In genomic region chr19:9898339-9899066, GRCm38 (mm10) we compare ENCODE assay signal across 8 mouse cellular contexts. TPM values are rescaled to one million over a fixed set of nuclear protein-coding genes. Genes with fewer than 3 reads are reported as not detected.
DNase-seq lines count a peak whose midpoint lies in the region; TF ChIP-seq lines count a peak whose summit lies in the region.

No protein-coding gene starts in this region.

- H3K4me3 ChIP-seq in MEL (ENCODE audit: control insufficient read depth in 1 of 2, insufficient read depth in 1 of 2, low read depth in 2 of 2, low read length in 2 of 2): peak overlapping the region; percentile 60 to 78
- H3K4me3 ChIP-seq in embryonic fibroblast, embryonic 13.5 days (ENCODE audit: insufficient read depth, low read length): peak overlapping the region; percentile 73

- peak overlapping the region; percentile 88 for H3K9ac ChIP-seq in MEL (ENCODE audit: control insufficient read depth, low read depth, low read length, poor library complexity, severe bottlenecking)

- TF ChIP-seq POLR2A in MEL (IDR thresholded peaks at IDR 0.05; ENCODE audit: control insufficient read depth in 1 of 2, insufficient read depth in 1 of 2, low read depth in 1 of 2, low read length in 2 of 2, poor library complexity in 1 of 2): no peak
- TF ChIP-seq POLR2A in embryonic fibroblast, embryonic 13.5 days (IDR thresholded peaks at IDR 0.05; ENCODE audit: low read depth, low read length): no peak

- peaks cover 0 to 24% of the 10 kb centered on the region in 2 experiments; a peak in 3 of 4 replicates for H3K4me1 ChIP-seq in MEL (ENCODE audit: control insufficient read depth in 1 of 2, insufficient read depth in 2 of 2, low read length in 2 of 2)
- H3K4me1 ChIP-seq in embryonic fibroblast, embryonic 13.5 days (ENCODE audit: control insufficient read depth, insufficient read depth, low read length): peaks cover 10% of the 10 kb centered on the region

- no peaks in the 10 kb centered on the region for H3K27me3 ChIP-seq in MEL (ENCODE audit: control insufficient read depth in 1 of 2, insufficient read depth in 2 of 2, low read length in 2 of 2)

- peak; percentile 18 for DNase-seq in cerebellum, adult 11 months
- DNase-seq in cerebellum, adult 8-10 months: no peak
- peak; percentile 71 for DNase-seq in MEL (ENCODE audit: low read depth, low spot score)
- peak; percentile 67 for DNase-seq in induced T-regulatory cell, adult 2 months (ENCODE audit: low read depth)
- DNase-seq in lung, postnatal 4 days: peak; percentile 43 to 44
- DNase-seq in yolk sac, embryonic 10.5 days (ENCODE audit: low spot score): peak; percentile 40
- no peak for DNase-seq in natural killer cell, adult 2 months (ENCODE audit: low spot score in 2 of 2)

- TF ChIP-seq EP300 in MEL (IDR thresholded peaks at IDR 0.05; ENCODE audit: low read depth in 1 of 2, low read length in 2 of 2): no peak

- H3K79me2 ChIP-seq in MEL (ENCODE audit: control insufficient read depth, insufficient read depth, low read length, poor library complexity): peaks cover 56% of the 10 kb centered on the region

- peak overlapping the region; percentile 68 for H3K27ac ChIP-seq in MEL (ENCODE audit: control insufficient read depth, low read depth, low read length)
- peak overlapping the region; percentile 14 for H3K27ac ChIP-seq in embryonic fibroblast, embryonic 13.5 days (ENCODE audit: insufficient read depth, low read length)

- H3K9me3 ChIP-seq in MEL (replicated peaks; ENCODE audit: insufficient read depth, low read length): no peaks in the 10 kb centered on the region

- TF ChIP-seq CTCF in MEL (IDR thresholded peaks at IDR 0.05 in 2 of 3, conservative IDR thresholded peaks at IDR 0.05 in 1 of 3; ENCODE audit: control insufficient read depth in 1 of 3, insufficient read depth in 1 of 3, low read depth in 2 of 3, low read length in 3 of 3, poor library complexity in 1 of 3, severe bottlenecking in 1 of 3): no peak
- TF ChIP-seq CTCF in embryonic fibroblast, embryonic 13.5 days (IDR thresholded peaks at IDR 0.05; ENCODE audit: borderline replicate concordance, insufficient read depth, low read length): no peak

- peaks cover under 1 to 25% of the 10 kb centered on the region in 2 experiments; a peak in 3 of 4 replicates for H3K36me3 ChIP-seq in MEL (ENCODE audit: control insufficient read depth in 1 of 2, insufficient read depth in 2 of 2, low read length in 2 of 2)

- TF ChIP-seq RAD21 in MEL (IDR thresholded peaks at IDR 0.05; ENCODE audit: low read depth, low read length): no peak

TF ChIP-seq in MEL, 35 proteins besides CTCF, POLR2A, EP300 and RAD21:
- TF ChIP-seq KAT2A (conservative IDR thresholded peaks at IDR 0.05; ENCODE audit: low read depth, low read length): no peak
- peak; percentile 73 for TF ChIP-seq SIN3A (IDR thresholded peaks at IDR 0.05; ENCODE audit: low read length)
- TF ChIP-seq TBP (IDR thresholded peaks at IDR 0.05; ENCODE audit: low read depth, low read length): no peak
- no peak for TF ChIP-seq SMC3 (IDR thresholded peaks at IDR 0.05; ENCODE audit: low read depth, low read length)
- no peak for TF ChIP-seq UBTF (IDR thresholded peaks at IDR 0.05; ENCODE audit: borderline replicate concordance, insufficient read depth, low read depth, low read length)
- TF ChIP-seq ELF1 (IDR thresholded peaks at IDR 0.05; ENCODE audit: low read depth, low read length): no peak
- TF ChIP-seq MAX (IDR thresholded peaks at IDR 0.05; ENCODE audit: low read length): 0 out of 2 replicates have a peak, but pooled peaks have one; percentile 26
- TF ChIP-seq HCFC1 (IDR thresholded peaks at IDR 0.05; ENCODE audit: low read depth, low read length): no peak
- TF ChIP-seq MAZ (IDR thresholded peaks at IDR 0.05; ENCODE audit: low read depth, low read length): no peak
- peak; percentile 37; the same call in 1 of the 2 replicates for TF ChIP-seq ETS1 (IDR thresholded peaks at IDR 0.05; ENCODE audit: low read depth, low read length)
- TF ChIP-seq MYB (IDR thresholded peaks at IDR 0.05; ENCODE audit: low read depth, low read length): no peak
- TF ChIP-seq MXI1 (IDR thresholded peaks at IDR 0.05; ENCODE audit: low read depth, low read length): peak; percentile 70
- TF ChIP-seq ZC3H11A (IDR thresholded peaks at IDR 0.05; ENCODE audit: low read depth, low read length): no peak
- TF ChIP-seq CHD1 (IDR thresholded peaks at IDR 0.05; ENCODE audit: low read depth, low read length): peak; percentile 57; the same call in 1 of the 2 replicates
- TF ChIP-seq MAFK (IDR thresholded peaks at IDR 0.05; ENCODE audit: borderline replicate concordance, low read depth, low read length): no peak
- TF ChIP-seq ZMIZ1 (IDR thresholded peaks at IDR 0.05; ENCODE audit: low read depth, low read length): 0 out of 2 replicates have a peak, but pooled peaks have one; percentile 35
- TF ChIP-seq USF2 (IDR thresholded peaks at IDR 0.05; ENCODE audit: borderline replicate concordance in 1 of 2, insufficient read depth in 1 of 2, low read depth in 1 of 2, low read length in 2 of 2): no peak
- no peak for TF ChIP-seq GABPA (IDR thresholded peaks at IDR 0.05; ENCODE audit: low read depth, low read length)
- no peak for TF ChIP-seq TAL1 (IDR thresholded peaks at IDR 0.05; ENCODE audit: low read length)
- no peak for TF ChIP-seq JUND (IDR thresholded peaks at IDR 0.05; ENCODE audit: low read depth, low read length)
- TF ChIP-seq ZNF384 (IDR thresholded peaks at IDR 0.05; ENCODE audit: low read depth, low read length): no peak
- TF ChIP-seq GATA1 (IDR thresholded peaks at IDR 0.05; ENCODE audit: low read depth, low read length): no peak
- TF ChIP-seq POLR2AphosphoS2 (IDR thresholded peaks at IDR 0.05; ENCODE audit: low read length): no peak
- peak; percentile 33; the same call in 1 of the 2 replicates for TF ChIP-seq MYC (IDR thresholded peaks at IDR 0.05; ENCODE audit: low read depth, low read length)
- TF ChIP-seq CHD2 (IDR thresholded peaks at IDR 0.05; ENCODE audit: low read length): no peak
- TF ChIP-seq NRF1 (IDR thresholded peaks at IDR 0.05; ENCODE audit: insufficient read depth, low read depth, low read length, poor library complexity, severe bottlenecking): no peak
- TF ChIP-seq E2F4 (IDR thresholded peaks at IDR 0.05; ENCODE audit: borderline replicate concordance, low read depth, low read length): no peak
- TF ChIP-seq NELFE (IDR thresholded peaks at IDR 0.05; ENCODE audit: low read depth, low read length): 0 out of 2 replicates have a peak, but pooled peaks have one; percentile 23
- TF ChIP-seq MEF2A (IDR thresholded peaks at IDR 0.05; ENCODE audit: extremely low read depth, insufficient replicate concordance, low read depth, low read length, poor library complexity, severe bottlenecking): no peak
- TF ChIP-seq ZKSCAN1 (IDR thresholded peaks at IDR 0.05; ENCODE audit: low read depth, low read length): no peak
- TF ChIP-seq BHLHE40 (IDR thresholded peaks at IDR 0.05; ENCODE audit: borderline replicate concordance, low read depth, low read length): no peak
- TF ChIP-seq USF1 (IDR thresholded peaks at IDR 0.05; ENCODE audit: low read depth, low read length): no peak

RNA-seq across cellular contexts. Expression of gene Incenp, which starts 0.8 kb away (rescaled TPM):
- 91.0 and 103 TPM in 2 replicates for total RNA-seq in MEL (2012; rRNA removed)
- 100 to 1,000 TPM in 1 of 2 experiments, not detected in 1; 216 TPM for polyA plus RNA-seq in MEL (2012; ENCODE audit: insufficient read depth in 1 of 2, insufficient read length in 2 of 2, low read depth in 1 of 2, low replicate concordance in 2 of 2, missing spikeins in 1 of 2)
- 48.6 and 65.9 TPM in 2 replicates for polyA plus RNA-seq in embryonic fibroblast, embryonic 13.5 days (2011; ENCODE audit: insufficient read length, low read depth, missing spikeins)

RNA-seq across cellular contexts. Expression of gene Scgb2a2, which starts 51.1 kb away (rescaled TPM):
- not detected in 2 replicates for total RNA-seq in MEL (2012; rRNA removed)
- polyA plus RNA-seq in MEL (2012; ENCODE audit: insufficient read depth in 1 of 2, insufficient read length in 2 of 2, low read depth in 1 of 2, low replicate concordance in 2 of 2, missing spikeins in 1 of 2): not detected
- polyA plus RNA-seq in embryonic fibroblast, embryonic 13.5 days (2011; ENCODE audit: insufficient read length, low read depth, missing spikeins): not detected in 2 replicates

Comparison
In these comparisons a context has a peak if more than half of its experiments do, and no peak if none do; other contexts are left out.
1. DNase-seq: peak in cerebellum, adult 11 months (single experiment), MEL (single experiment), induced T-regulatory cell, adult 2 months (single experiment), lung, postnatal 4 days (2 of 2) and yolk sac, embryonic 10.5 days (single experiment); none in cerebellum, adult 8-10 months (single experiment) and natural killer cell, adult 2 months (0 of 2).